Mouse (Mus musculus) heart, postnatal 4 days (tissue): ENCODE results near the gene Ermp1. TPM values are rescaled to one million over a fixed set of nuclear protein-coding genes. Genes with fewer than 3 reads are reported as not detected.

Experiments used
- DNase-seq: peaks from one replicate; pipeline ENCODE4 v3.0.0; 2021
- total RNA-seq, 2 experiments: library from RNA; stranded (reverse); gene quantifications; 2 replicates each; pipeline ENCODE4 v1.2.3; 2021

Gene Ermp1
- total RNA-seq: 10 to 100 TPM; 11.4 TPM

DNA sequence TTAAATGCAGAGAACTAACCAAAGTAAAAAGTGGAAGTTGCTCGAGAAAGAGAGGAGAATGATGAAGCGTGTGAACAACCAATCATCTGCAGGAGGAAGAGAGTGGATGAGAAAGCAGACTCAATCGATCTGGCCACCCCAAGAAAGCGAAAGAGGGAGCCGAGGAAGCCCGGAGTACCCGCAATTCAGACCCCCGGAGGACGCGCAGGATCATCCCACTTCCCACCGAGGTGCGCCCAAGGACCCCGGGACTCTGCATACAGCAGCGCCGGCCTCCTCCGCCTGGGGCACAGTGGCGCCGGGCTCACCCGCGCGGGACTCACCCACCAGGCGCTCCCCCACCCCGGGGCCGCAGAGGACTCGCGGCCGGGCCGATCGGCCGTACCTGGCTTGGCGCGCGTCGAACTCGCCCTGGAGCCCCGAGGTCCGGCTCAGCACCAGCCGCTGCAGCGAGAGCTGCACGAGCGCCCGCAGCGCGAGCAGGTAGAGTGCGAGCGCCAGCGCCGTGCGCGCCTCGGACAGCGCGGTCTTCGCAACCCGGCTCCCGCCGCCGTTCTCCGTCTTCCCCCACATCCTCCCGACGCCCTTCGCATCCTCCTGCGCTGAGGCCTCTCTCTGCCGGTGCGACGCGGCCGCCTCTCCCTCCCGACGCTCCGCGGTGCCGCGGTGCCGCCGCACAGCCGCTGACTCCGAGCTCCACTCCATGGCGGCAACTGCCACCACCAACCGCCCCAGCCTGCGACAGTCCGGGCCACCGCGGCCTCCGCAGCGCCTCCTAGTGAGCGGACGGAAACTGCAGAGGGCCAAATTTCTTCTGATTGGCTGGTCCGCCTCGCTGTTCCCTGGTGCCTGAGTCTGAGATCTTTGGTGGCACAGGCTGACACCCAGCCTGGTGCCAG, at the start of gene Ermp1:
Ermp1 (minus strand) TSS at position 765 of the 899 bp plus-strand sequence.
- DNase-seq: peak; percentile 98

GRCm38 (mm10) chr19:29697245-29697874, 49.1 kb upstream of the Ermp1 start, which contains the start of gene Mlana:
Gene Mlana, plus strand, starts transcription at chr19:29697824.
- peak; percentile 14 for DNase-seq

DNA sequence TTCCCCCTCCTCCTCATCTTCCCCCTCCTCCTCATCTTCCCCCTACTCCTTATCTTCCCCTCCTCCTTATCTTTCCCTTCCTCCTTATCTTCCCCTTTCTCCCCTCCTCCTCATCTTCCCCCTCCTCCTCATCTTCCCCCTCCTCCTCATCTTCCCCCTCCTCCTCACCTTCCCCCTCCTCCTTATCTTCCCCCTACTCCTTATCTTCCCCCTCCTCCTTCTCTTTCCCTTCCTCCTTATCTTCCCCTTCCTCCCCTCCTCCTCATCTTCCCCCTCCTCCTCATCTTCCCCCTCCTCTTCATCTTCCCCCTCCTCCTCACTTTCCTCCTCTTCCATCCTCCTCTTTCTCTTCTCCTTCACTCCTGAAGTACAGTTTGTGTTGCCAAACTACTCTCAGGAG, 48.6 kb upstream of the Ermp1 start:
- no peak for DNase-seq

- no peak for DNase-seq
These were observed 48.1 kb upstream of the Ermp1 start for GRCm38 (mm10) chr19:29696309-29696708.

GRCm38 (mm10) chr19:29695071-29695470, 46.9 kb upstream of the Ermp1 start:
- DNase-seq: no peak

- peak; percentile 80 for DNase-seq
These were observed 35.8 kb upstream of the Ermp1 start for GRCm38 (mm10) chr19:29683844-29684540.

DNA sequence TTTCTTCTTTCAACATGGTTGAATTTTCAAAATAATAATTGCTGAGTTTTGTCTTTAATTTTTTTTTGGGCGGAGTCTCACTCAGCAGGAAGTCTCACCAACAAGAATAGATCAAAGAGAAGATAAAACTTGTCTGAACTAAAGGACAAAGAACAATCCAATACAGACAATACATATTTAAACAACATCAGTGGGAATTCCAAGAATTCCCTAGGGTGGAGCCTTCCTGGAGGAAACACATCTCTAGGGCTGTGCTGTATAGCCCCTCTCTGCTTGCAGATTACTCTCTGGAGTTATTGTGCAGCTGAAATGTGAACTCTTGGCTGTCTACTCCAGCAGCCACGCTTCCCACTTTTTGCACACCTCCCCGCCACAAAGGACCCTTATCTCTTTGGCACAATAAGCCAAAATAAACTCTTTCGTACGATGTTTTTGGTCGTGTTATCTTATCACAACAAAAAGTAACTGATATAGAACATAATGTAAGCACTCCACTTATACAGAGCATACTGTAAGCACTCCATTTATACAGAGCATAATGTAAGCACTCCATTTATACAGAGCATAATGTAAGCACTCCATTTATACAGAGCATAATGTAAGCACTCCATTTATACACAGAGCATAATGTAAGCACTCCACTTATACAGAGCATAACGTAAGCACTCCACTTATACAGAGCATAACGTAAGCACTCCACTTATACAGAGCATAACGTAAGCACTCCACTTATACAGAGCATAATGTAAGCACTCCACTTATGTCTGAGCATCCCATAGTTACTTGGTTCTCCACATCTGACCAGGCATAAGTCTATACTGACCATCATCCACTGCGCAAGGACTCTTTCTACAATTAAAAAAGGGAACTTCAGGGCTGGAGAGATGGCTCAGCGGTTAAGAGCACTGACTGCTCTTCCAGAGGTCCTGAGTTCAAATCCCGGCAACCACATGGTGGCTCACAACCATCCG, 32.3 kb upstream of the Ermp1 start:
- no peak for DNase-seq

GRCm38 (mm10) chr19:29678181-29678778, 30.1 kb upstream of the Ermp1 start:
- no peak for DNase-seq

DNA sequence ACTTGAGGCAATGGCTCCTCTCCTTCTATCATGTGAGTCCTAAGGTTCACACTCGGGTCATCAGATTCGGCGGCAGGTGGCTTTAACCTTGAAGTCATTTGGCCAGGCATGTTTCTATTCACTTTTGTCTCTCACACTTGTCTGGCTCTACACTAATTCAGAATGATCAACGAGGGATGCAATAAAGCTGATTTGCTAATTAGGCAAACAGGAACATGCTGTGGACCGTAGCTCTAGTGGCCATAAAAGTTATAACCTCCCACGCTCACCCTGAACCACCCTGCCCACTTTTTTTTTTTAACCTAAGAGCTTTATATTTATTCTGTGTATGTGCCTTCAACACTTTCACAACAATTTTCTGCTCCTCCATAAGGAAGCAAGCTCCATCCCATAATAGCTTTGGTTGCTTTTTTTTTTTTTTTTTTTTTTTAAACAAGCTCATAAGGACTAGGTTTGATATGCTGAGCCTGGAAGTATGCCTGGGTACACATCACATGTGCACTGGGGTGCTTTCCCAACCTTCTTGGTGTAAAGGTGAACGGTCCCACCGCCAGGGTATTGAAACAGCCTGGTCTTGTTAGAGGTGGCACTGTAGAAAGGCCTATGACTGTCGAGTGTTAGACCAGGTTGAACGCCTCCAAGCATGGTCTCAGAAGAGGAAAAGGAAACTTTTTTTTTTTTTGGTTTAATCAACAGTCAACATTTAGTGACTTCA, 28.4 kb upstream of the Ermp1 start:
- DNase-seq: no peak

DNA sequence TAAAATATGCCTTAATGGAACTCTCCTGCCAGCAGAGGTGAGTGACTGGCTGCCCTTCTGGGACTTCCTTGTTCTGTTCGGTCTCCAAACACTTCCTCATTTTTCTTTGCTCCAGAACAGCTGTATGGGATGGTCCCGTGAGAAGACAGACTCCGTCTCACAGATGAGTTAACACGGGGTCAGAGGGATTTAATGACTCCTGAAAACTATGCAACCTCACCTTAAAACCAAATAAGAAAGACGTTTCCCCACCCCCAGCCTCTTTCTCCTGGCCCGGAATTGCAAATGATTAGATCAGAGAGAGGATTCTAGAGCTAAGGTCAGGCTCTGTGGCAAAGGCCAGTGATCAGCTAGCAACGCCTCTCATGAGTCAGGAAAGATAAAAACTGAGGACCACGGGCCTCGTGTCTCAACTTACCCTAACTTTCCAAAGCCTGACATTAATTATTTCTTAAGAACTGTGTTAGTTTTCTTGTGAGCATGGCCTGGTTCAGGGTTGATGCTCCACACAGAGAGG, 27.4 kb upstream of the Ermp1 start:
- no peak for DNase-seq

DNA sequence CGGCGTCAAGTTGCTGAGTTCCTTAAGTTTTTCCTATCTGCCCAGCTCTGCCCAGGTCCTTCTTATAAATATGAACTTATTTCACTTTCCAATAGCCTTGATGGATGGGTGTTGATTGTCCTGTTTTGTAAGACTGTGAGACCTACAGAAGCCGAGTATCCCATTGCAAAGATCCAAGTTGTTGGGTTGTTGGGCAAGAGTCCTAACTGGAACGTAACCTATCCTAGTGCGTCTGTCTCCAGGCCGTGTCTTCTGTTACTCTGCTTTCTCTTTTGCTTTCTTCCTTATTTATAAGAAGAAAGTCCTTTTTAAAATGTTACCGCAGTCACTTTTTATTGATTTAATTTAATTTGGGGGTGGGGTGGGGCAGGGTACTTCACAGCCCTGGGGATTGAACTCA, 26.7 kb upstream of the Ermp1 start:
- DNase-seq: no peak

DNA sequence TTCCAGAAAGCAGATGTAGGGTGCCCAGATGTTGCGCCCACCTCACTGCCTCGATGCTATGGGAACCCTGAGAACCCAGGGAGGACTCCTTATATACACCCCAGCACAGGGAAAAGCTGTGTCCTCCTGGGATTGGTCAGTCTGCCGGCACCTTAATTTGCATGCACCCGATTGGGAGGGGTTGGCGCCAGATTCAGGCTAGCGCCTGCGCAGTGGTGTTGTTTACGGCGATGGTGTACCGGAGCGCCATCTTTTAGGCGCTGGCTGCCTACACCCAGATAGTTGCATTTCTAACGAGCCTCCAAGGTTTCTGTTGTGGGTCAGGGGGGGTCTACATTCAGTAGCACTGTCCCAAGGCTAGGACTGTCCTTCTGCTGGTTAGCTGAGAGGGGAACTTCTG, 24.4 kb upstream of the Ermp1 start:
- no peak for DNase-seq

DNA sequence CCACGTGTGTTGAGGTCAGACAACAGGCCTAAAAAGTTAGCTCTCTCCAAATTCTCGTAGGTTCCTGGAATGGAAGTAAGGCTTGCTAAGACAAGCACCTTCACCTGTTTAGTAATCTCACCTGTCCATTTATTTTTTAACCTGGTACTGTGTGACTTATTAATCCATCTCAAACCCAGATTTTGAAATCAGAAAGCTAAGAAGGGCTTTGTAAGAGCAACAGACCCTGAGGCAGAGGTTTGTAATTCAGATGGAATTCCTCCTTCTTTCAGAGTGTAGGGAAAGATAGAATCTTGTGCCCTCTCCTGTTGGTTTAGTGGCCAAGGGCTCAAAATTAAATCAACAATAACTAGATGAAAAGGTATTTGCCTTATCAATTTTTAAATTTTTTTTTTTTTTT, 22.9 kb upstream of the Ermp1 start:
- DNase-seq: no peak

DNA sequence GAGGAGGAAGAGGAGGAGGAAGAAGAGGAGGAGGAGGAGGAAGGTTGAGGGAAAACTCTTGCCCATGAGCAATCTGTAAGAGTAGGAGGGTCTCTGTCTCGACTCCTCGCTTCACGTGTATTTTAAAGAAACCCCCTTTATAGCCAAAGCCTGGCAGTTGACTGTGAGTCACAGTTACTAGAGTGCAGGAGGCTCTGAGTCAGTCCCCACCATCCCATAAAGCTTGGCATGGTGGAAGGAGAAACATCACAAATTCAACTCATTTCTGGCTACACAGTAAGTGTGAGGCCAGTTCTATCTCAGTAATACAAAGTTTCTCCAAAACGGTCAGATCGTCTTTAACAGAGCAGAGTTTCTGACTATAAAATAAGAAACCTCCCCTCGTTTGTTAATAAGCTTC, 22.0 kb upstream of the Ermp1 start:
- DNase-seq: no peak

DNA sequence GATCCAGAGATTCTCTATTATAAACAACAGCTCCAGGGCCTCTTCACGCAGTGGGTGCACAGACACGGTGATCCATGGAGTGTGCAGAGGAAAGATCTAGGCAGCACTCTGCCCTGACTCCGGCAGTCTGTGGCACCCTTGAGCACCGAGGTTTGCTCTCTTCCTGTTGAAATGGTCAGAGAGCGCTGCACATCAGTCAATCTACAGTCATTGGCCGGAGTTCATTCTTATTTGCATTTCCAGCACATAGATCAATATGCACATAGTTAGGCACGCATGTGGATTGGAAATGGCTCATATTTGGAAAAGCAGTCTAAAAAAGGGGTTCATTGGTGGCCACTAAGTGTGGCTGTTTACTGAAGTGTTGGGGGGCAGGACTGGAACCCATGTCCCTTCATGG, 19.9 kb upstream of the Ermp1 start:
- DNase-seq: no peak

GRCm38 (mm10) chr19:29666965-29667594, 18.9 kb upstream of the Ermp1 start:
- DNase-seq: no peak

DNA sequence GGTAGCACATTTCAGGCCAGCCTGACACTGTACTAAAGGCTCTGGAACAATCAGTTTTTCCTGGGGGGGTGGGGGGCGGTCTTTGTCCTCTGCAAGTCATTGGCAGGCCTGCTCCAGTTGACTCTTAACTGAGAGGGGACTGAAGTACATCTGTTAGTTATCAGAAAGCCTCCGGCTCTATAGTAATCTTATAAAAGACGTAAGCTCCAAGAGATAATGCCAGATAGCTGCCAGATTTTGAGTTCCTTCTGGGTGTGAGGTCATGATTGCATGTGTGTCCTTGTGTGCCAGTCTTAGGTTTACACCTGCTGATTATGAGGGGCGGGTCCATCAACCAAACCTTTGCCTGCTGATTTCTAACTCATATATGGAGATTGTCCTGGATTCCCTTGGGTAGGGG, 17.9 kb upstream of the Ermp1 start:
- no peak for DNase-seq

DNA sequence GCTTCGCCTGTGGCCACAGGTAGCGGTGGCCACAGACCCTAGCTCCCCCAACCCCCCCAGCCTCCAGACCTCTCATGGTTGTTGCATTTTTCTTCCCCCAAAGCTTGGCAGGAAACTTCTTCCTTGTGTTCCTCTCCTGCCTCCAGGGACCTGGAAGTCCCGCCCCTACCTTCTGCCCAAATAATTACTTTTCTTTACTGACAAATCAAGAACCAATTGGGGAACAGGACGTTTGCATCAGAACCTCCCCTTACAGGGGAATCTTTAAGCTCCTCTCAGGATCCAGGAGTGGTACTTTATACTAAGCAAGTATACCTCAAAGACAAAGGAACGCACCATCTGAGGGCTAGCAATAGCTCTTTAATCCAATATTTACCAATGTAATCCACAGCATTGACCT, 16.7 kb upstream of the Ermp1 start:
- DNase-seq: no peak

DNA sequence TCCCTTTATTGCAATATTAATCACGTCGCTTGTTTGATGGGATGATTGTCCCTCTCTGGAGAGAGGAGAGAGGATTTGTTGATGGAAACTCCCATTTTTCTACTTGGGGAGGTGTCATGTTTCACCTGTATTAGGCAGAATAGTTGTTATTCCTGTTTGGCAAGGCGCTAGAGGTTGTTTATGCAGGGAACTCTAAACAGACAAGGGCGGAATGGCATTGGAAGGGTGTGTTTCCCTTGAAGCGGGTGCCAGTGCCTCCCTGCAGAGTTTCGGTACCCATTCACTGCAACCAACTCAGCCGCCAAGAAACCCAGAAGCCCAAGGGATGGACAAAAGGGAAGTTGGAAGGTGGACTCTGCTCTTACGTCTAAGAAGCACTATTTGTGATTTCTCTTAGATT, 15.6 kb upstream of the Ermp1 start:
- no peak for DNase-seq

- no peak for DNase-seq
These were observed 13.9 kb upstream of the Ermp1 start for GRCm38 (mm10) chr19:29661974-29662580.
